18 mouse cellular contexts compared by ENCODE assay signal in genomic region chr5:102046617-102047116, GRCm38 (mm10). TPM values are rescaled to one million over a fixed set of nuclear protein-coding genes. Genes with fewer than 3 reads are reported as not detected.
DNase-seq lines count a peak whose midpoint lies in the region; ATAC-seq lines count a peak whose summit lies in the region.
"Had no signal": no experiment of that assay in that cellular context is flagged by ENCODE, and none has a peak within 500 bp of the region (broad histone marks: within the 10 kb centered on the region; RNA-seq: fewer than 3 reads in every experiment).

No protein-coding gene starts in this region.

- ATAC-seq in frontal cortex, adult (ENCODE audit: low TSS enrichment) = peak; percentile 53
- 0 out of 2 replicates have a peak, but pooled peaks have one; percentile 16 for ATAC-seq in kidney, embryonic 14.5 days (ENCODE audit: low FRiP score, low TSS enrichment)
- ATAC-seq: forebrain, embryonic 15.5 days; midbrain, embryonic 16.5 days had no signal

- no peaks in the 10 kb centered on the region for H3K4me1 ChIP-seq in kidney, embryonic 14.5 days (ENCODE audit: control insufficient read depth, insufficient read depth, low read length)
- H3K4me1 ChIP-seq: embryonic facial prominence, embryonic 10.5 days had no signal

- no peak overlapping the region for H3K27ac ChIP-seq in kidney, embryonic 14.5 days (ENCODE audit: low read depth, low read length)
- H3K27ac ChIP-seq: embryonic facial prominence, embryonic 10.5 days; forebrain, embryonic 15.5 days; gastrocnemius, adult 2 months; heart, adult 2 months; lung, embryonic 15.5 days had no signal

- no peaks in the 10 kb centered on the region for H3K9me3 ChIP-seq in kidney, embryonic 14.5 days (ENCODE audit: control insufficient read depth, low read length)
- H3K9me3 ChIP-seq: embryonic facial prominence, embryonic 10.5 days; forebrain, embryonic 15.5 days; lung, embryonic 15.5 days had no signal

- WGBS in kidney, embryonic 14.5 days = 84% methylated on average over 8 of the region's 8 CpGs

- no peaks in the 10 kb centered on the region for H3K27me3 ChIP-seq in kidney, embryonic 14.5 days (ENCODE audit: control insufficient read depth, insufficient read depth, low read length)
- H3K27me3 ChIP-seq: forebrain, embryonic 15.5 days; lung, embryonic 15.5 days had no signal

- H3K9ac ChIP-seq in kidney, embryonic 14.5 days (ENCODE audit: low read depth, low read length) = no peak overlapping the region
- H3K9ac ChIP-seq: forebrain, embryonic 15.5 days; lung, embryonic 15.5 days had no signal

- H3K4me2 ChIP-seq in kidney, embryonic 14.5 days (replicated peaks; ENCODE audit: low read depth, low read length) = no peak overlapping the region
- H3K4me2 ChIP-seq: forebrain, embryonic 15.5 days; lung, embryonic 15.5 days had no signal

- no peak overlapping the region for H3K4me3 ChIP-seq in kidney, embryonic 14.5 days (ENCODE audit: low read length)
- H3K4me3 ChIP-seq: embryonic facial prominence, embryonic 10.5 days; forebrain, embryonic 15.5 days; gastrocnemius, adult 2 months; heart, adult 2 months; lung, embryonic 15.5 days had no signal

- no peak for DNase-seq in frontal cortex, postnatal 10 days (ENCODE audit: low spot score in 2 of 2)
- DNase-seq in kidney, adult 11 months = no peak
- peak; percentile 23 for DNase-seq in right cerebral cortex, adult 18-20 months
- no peak for DNase-seq in right cerebral cortex, postnatal 25 days
- DNase-seq in testis, postnatal 10 days (ENCODE audit: low spot score) = no peak
- DNase-seq in thymus, postnatal 25 days = no peak
- DNase-seq: adrenal gland, postnatal 10 days; cerebellum, adult 2 months; gastrocnemius, adult 2 months; heart, postnatal 36 days; thymus, postnatal 36 days had no signal

- peaks cover under 1% of the 10 kb centered on the region; the same call in 1 of the 2 replicates for H3K36me3 ChIP-seq in kidney, embryonic 14.5 days (ENCODE audit: control insufficient read depth, insufficient read depth, low read length)
- H3K36me3 ChIP-seq: forebrain, embryonic 15.5 days had no signal

RNA-seq across cellular contexts. Expression of gene Wdfy3, which starts 23.1 kb away (rescaled TPM):
- 20.2 and 27.7 TPM in 2 replicates for polyA plus RNA-seq in kidney, embryonic 14.5 days (2014; fragmentation: Nextera tagmentation; extraction: Ambion mirVana)
